Mouse (Mus musculus) left cerebral cortex, postnatal 10 days (tissue): ENCODE data around the gene Timp1. TPM values are rescaled to one million over a fixed set of nuclear protein-coding genes. Genes with fewer than 3 reads are reported as not detected.

ENCODE experiments used
- DNase-seq, 2 experiments: peaks; one replicate each; pipeline ENCODE4 v3.0.0; 2021 to 2022; ENCODE audit warnings: low spot score in 2 of 2, mixed read lengths in 1 of 2; ENCODE audit errors: extremely low spot score in 1 of 2
- intact Hi-C: fragments of 180-260 bp; cut with DNase I; formaldehyde crosslinking; loops from one replicate; pipeline ENCODE4 v1.15.1; 2025
- microRNA-seq: library from miRNA; unstranded; fragments of <30 nt; microRNA quantifications from one replicate; pipeline ENCODE4 v1.2.0, GENCODE M21; 2022
- total RNA-seq, 2 experiments: library from RNA; stranded (reverse); gene quantifications; 2 replicates each; pipeline ENCODE4 v1.2.3; 2021

Gene Timp1
- total RNA-seq, 2 experiments from 2014 or later, result 1.1 to 1.3 TPM

DNA sequence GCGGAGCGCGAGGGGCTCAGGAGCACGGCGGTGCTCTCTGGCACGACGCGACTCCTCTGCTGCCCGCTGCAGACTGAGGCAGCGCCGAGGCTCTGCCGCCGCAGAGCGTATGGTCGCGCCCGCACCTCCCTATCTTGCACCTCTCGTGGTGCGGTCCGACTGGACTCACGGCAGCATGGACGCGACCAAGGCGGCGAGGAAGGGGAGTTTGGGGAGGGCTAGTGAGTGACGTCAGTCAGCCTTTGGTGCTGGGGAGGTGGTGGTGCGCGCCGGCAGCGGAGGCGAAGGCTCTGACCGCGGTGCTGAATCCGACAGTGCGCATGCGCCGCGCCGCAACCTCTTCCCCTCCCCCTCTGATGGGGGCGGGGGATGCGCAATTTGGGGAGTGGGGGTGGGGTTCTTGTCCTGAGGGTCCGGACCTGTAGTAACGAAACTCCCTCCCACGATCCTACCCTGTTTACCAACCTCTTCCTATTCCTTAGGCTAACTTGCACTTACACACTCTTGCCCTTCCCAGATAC, 50.9 kb downstream of the Timp1 start, which contains the start of gene Syn1:
Syn1 (minus strand) TSS at position 161 of the 521 bp plus-strand sequence.
- intact Hi-C loops, result loop anchor here (10.0 kb wide), 1 partner anchor 96 kb away; no protein-coding TSS in a partner anchor
- DNase-seq, result peak; percentile 83 to 91

DNA sequence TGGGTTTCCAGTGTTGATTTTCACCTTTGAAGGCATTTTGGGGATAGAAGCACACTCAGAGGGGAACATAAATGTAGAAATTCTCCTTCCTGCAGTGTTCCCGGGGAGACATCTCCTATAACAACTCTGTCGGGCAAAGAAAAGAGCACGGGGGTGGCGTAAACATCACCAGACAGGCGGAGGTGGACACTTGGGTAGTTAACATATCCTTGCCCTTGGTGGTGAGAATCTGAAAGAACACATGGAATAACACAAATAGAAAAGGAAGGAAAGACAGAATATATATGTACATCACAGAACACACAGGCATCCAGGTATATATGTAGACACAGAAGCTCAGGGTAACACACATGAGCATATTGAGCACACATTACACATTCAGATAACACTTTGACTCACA, 51.4 kb downstream of the Timp1 start:
- no peak for DNase-seq
- intact Hi-C loops, result loop anchor here (10.0 kb wide), 1 partner anchor 97 kb away; no protein-coding TSS in a partner anchor

DNA sequence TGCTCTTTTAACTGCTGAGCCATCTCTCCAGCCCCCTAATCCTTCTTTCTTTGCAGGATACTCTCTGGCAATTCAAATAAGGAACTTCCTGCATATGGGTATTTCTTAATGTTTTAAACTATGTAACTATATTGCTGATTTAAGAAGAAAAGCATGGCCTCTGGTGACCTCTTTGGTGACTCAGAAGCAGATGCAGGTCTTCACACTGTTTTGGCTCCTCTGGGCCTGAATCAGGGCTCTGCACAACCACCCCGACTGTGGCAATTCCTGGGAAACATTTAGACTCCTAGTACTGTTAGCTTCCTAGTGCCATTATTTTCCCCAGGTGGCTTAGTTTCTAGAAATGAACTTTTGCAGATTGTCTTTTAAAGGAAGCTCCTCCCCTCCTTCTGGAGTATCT, 53.5 kb downstream of the Timp1 start:
- DNase-seq, result no peak
- intact Hi-C loops, result loop anchor here (10.0 kb wide), 1 partner anchor 99 kb away; no protein-coding TSS in a partner anchor

Small RNA genes within 50 kb of the gene (microRNA-seq; reads per million reads assigned to microRNA genes)
- gene Gm24824, result not detected
- gene Mir5617, result 7.2 reads per million, percentile 25 among the genes with 10 or more reads in this experiment

Other genes with a start within 250 kb of the Timp1 start
- 100 to 1,000 TPM; 441 to 479 TPM for gene Uba1, start 211.8 kb upstream of the Timp1 start, total RNA-seq
- 100 to 1,000 TPM; 298 to 304 TPM for gene Cdk16, start 182.2 kb upstream of the Timp1 start, total RNA-seq
- 10 to 100 TPM; 78.0 to 80.0 TPM for gene Usp11, start 166.3 kb upstream of the Timp1 start, total RNA-seq
- 100 to 1,000 TPM; 210 to 211 TPM for gene Araf, start 72.4 kb upstream of the Timp1 start, total RNA-seq
- gene Syn1, start 50.8 kb downstream of the Timp1 start, total RNA-seq, result 100 to 1,000 TPM; 450 to 457 TPM
- 1 to 10 TPM; 7.4 to 9.0 TPM for gene Cfp, start 61.4 kb downstream of the Timp1 start, total RNA-seq
- gene Elk1, start 80.4 kb downstream of the Timp1 start, total RNA-seq, result 10 to 100 TPM; 30.2 to 30.7 TPM
- gene Uxt, start 91.9 kb downstream of the Timp1 start, total RNA-seq, result 10 to 100 TPM; 10.5 to 11.7 TPM
- gene Zfp182, start 192.2 kb downstream of the Timp1 start, total RNA-seq, result 1 to 10 TPM; 8.4 to 9.8 TPM
- gene Spaca5, start 198.2 kb downstream of the Timp1 start, total RNA-seq, result not detected
- gene Zfp300, start 219.4 kb downstream of the Timp1 start, total RNA-seq, result 1 to 10 TPM; 4.0 to 4.5 TPM
- gene Ssxa1, start 245.7 kb downstream of the Timp1 start, total RNA-seq, result not detected